Mouse (Mus musculus): Measurements from ENCODE around the gene Tmem100.

Tmem100 gene

DNA sequence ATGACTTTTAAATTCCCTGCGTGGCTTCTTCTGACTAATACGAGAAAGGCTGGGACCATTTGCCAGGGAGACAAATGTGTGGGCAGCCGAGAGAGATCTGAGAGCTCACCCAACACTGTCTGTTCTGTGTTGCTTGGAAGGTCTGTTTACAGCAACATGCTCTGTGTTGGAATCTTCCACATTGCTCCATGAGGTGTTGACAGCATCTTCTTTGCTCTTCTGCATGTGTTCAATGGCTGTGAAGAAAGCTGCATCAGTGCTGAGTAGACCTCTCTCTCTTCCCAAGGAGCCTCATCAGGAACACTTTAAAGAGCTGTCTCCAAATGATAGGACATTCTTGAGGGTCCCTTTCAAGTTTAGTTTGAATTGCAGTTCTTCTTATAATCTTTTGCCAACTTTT, 32.5 kb downstream of the Tmem100 start:
- DNase-seq (ENCODE audit: low read depth, low spot score), result no peak

DNA sequence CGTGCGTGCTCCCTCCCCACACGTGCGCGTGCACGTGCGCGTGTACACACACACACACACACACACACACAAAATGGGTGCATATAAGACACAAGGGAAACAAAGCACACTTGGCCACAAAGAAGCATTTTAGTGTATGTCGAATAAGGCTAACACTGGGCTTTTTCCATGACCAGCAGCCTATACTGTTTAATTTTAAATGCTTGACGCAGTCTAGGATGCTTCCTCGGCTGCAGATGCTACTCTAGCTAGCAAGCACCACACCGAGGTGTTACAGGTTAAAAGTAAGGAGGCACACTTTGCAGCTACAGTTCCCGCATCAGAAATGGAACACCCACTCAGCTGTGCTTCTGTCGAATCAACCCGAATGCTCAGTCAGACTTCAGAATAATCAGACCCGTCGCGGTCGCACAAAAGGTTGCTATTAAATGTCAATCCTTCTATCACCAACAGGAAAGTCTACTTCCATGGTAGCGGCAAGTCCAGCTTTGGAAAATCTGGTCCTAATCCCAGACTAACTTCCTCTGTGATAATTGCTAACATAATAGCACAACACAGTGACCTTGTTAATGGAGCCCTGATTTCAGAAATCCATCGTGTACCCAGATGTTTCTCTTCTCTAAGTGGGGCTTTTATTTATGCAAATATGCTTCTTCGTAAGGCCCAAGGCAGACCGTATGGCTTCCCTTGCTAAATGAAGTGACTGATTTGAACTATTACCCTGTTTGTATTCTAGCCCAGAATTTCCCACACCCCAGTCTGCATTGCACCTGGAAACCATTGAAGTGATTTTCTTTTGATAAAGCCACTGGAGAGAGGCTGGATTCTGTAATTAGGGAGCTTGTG, 36.5 kb downstream of the Tmem100 start:
- DNase-seq (ENCODE audit: low read depth, low spot score), result no peak

DNA sequence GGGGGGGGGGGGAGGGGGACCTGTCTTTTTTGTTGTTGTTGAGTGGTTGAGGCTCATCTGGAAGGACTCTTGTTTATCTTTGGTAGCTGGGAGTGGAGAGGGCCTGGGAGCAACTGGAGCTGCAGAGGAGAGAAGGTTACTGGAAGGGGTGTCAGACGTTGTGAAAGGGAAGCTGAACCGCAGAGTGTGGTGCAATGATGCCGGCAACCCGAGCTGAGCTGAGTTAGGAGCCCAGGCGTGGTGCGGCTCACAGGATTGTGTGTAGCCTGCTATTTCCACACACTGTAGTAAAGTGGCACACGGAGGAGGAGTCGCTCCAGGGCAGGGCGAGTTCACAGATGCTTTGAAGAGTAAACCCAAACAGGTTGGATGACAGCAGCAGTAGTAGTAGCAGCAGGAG, 41.6 kb downstream of the Tmem100 start:
- no peak for DNase-seq (ENCODE audit: low read depth, low spot score)

DNA sequence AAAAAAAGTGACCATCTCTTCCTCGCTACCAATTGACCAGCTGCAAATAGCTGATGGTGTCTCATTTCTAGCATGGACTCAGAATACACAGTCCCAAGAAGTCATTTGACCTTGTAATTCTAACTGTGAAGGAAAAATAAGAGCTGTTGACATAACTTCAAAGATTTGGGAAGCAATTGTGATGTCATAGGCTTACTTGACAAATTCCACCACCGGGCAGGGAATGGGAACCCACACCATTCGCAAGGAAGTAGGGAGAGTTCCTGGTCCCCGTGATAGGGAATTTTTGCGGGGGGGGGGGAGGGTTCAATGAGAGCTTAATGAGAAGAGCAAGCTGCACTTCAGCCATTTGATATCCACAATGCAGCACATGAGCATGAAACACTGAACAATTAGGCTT, 43.1 kb downstream of the Tmem100 start:
- no peak for DNase-seq (ENCODE audit: low read depth, low spot score)

DNA sequence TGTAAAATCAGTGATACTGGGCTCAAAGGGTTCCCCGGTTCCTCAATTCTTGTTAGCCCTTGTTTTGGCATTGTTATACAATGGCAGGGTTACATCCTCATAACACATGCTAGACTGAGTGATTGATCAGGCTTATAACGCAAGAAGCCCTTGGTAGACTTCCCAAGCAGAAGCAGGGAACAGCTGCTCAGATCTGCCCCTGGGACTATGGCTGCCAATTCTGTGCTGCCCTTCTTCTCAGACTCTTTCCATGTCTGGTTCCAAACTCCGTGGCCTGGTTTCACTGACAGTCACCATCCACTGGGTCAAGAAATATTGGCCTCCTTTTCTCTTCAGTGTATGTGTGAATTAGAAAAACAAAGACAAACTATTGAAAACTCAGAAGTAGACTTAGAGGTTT, 46.5 kb downstream of the Tmem100 start:
- no peak for DNase-seq (ENCODE audit: low read depth, low spot score)

DNA sequence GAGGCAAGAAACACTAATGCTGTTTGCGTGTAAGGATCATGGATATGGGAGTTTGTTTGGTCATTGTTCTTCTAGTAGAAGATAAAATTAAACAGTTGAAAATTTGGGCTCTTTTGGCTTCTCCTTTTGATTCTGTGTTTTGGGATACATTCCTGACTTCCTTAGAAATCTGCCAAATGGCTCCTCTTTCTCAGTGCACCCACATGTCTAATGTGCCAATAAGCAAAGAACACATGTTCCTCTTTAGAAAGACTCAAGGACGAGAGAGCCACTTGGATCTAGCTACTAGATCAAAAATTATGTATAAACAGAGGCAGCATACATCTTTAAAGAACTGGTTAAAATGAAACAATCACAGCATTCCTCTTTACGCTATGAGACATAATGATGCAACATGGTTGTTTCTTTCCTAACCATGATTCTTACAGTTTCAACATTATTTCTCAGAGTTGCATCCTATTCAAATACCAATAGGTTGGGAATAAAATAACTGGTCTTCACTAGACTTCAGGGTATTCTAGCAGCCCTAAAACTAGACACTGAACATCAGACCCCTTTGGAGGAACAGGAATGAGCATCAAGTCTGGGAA, 50.6 kb downstream of the Tmem100 start:
- DNase-seq (ENCODE audit: low read depth, low spot score), result no peak

DNA sequence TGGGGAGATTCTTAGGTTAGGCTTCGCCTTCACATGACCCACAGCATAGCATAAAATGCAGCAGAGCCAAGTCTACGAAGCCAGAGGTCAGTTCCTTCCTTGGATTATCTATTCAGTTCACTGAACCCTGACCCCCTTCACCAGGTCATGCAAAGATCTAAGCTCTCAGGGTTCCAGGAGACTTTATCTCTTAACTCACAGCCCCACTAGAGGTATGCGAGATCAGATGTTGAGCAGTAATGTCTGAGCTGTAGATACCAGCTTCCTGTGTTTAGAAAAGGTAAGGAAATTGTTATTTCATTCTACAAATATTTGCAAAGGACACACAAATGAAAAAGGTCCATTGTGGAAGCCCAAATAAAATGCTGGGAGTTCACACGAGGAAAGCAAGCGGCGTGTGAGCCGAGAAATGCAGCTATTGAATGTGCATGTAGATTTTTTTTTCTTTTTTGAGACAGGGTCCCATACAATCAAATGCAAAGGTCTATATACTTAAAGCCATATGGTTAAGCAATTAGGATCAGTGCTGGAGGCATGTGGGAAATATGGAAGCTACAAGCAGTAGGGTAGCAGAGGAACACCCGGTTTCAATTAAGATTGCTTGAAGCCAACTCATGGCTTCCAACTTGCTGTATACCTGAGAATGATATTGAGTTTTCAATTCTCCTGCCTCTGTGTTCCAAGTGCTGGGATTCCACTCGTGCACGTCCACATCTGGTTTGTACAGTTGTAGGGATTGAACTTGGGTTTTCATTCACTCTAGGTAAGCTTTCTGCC, 51.9 kb downstream of the Tmem100 start:
- DNase-seq (ENCODE audit: low read depth, low spot score), result no peak

DNA sequence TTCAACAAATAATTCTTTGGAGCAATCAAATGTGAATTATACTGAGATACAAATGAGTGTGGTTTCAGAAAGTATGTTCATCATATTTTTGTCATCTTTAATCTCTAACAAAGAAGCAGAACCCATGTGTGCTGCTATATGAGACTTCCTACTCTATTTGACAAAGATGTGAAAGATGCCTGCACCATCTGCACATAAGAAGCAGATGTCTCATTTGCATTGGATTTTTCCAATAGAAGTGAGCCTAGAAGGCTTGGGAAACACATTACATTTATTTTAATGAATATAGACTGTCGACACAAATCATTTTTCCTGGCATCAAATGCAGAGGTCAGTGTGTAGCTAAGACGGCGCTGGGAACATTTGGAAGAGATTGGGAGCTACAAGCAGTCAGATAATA, 52.9 kb downstream of the Tmem100 start:
- no peak for DNase-seq (ENCODE audit: low read depth, low spot score)

DNA sequence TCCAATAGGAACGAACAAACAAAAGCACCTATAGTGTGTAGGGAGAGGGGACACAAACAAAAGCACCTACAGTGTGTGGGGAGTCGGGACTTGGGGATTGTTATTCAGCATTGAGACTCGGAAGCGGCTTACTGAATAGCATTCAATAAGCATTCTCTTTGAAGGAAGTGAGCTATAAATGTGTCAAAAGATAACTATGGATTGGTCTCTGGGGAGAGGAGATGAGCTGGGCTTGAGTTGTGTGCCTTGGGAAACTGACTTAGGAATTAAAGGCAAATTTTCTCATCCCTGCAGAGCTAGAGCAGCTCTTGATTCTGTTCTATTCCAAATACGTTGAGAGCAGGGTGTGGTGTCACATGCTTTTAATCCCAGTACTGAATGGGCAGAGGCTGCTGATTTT, 54.0 kb downstream of the Tmem100 start:
- DNase-seq (ENCODE audit: low read depth, low spot score), result no peak
